Comparison of ENCODE assay signal across 20 mouse cellular contexts in genomic region chr17:86208057-86208820, GRCm38 (mm10). TPM values are rescaled to one million over a fixed set of nuclear protein-coding genes. Genes with fewer than 3 reads are reported as not detected.
DNase-seq lines count a peak whose midpoint lies in the region; ATAC-seq and TF ChIP-seq lines count a peak whose summit lies in the region.
"Had no signal": no experiment of that assay in that cellular context is flagged by ENCODE, and none has a peak within 500 bp of the region (broad histone marks: within the 10 kb centered on the region; RNA-seq: fewer than 3 reads in every experiment).

No protein-coding gene starts in this region.

- H3K9me3 ChIP-seq in heart, embryonic 16.5 days (replicated peaks; ENCODE audit: control insufficient read depth, low read length), result no peaks in the 10 kb centered on the region
- no peaks in the 10 kb centered on the region for H3K9me3 ChIP-seq in intestine, postnatal 0 days (ENCODE audit: control insufficient read depth)
- no peaks in the 10 kb centered on the region for H3K9me3 ChIP-seq in liver, embryonic 14.5 days (ENCODE audit: control insufficient read depth, low read length)
- H3K9me3 ChIP-seq: G1E; hindbrain, embryonic 13.5 days had no signal

- H3K4me1 ChIP-seq in heart, embryonic 16.5 days (ENCODE audit: control insufficient read depth, insufficient read depth, low read length), result peaks cover 32% of the 10 kb centered on the region
- 0 out of 2 replicates have a peak, but pooled peaks cover 2% of the 10 kb centered on the region for H3K4me1 ChIP-seq in intestine, postnatal 0 days (replicated peaks; ENCODE audit: control insufficient read depth, insufficient read depth, low read length)
- peaks cover 2 to 11% of the 10 kb centered on the region in 2 experiments; a peak in 2 of 4 replicates for H3K4me1 ChIP-seq in liver, embryonic 14.5 days (replicated peaks; ENCODE audit: control insufficient read depth in 2 of 2, insufficient read depth in 2 of 2, low read length in 1 of 2)

- H3K27ac ChIP-seq in heart, embryonic 16.5 days (ENCODE audit: low read length), result no peak overlapping the region
- H3K27ac ChIP-seq in intestine, postnatal 0 days (ENCODE audit: low read depth, low read length), result 0 out of 2 replicates have a peak overlapping the region, but pooled peaks have one; percentile 15
- no peak overlapping the region for H3K27ac ChIP-seq in liver, embryonic 14.5 days
- H3K27ac ChIP-seq in gastrocnemius, adult 2 months, result no peak overlapping the region
- H3K27ac ChIP-seq: hindbrain, embryonic 13.5 days; left cerebral cortex, adult 2 months had no signal

- WGBS in heart, embryonic 16.5 days, result 19% methylated on average over 17 of the region's 17 CpGs
- 53% methylated on average over 17 of the region's 17 CpGs for WGBS in intestine, postnatal 0 days
- WGBS in liver, embryonic 14.5 days (ENCODE audit: insufficient replicate concordance), result 7% methylated on average over 17 of the region's 17 CpGs

- no peaks in the 10 kb centered on the region for H3K27me3 ChIP-seq in heart, embryonic 16.5 days (ENCODE audit: control insufficient read depth, insufficient read depth, low read length)
- no peaks in the 10 kb centered on the region for H3K27me3 ChIP-seq in intestine, postnatal 0 days (replicated peaks; ENCODE audit: control insufficient read depth, insufficient read depth, low read length)
- H3K27me3 ChIP-seq in liver, embryonic 14.5 days (ENCODE audit: control insufficient read depth, insufficient read depth, low read length), result no peaks in the 10 kb centered on the region
- H3K27me3 ChIP-seq: hindbrain, embryonic 13.5 days had no signal

- peak overlapping the region; percentile 52 for H3K4me2 ChIP-seq in heart, embryonic 16.5 days (ENCODE audit: low read depth, low read length)
- peak overlapping the region; percentile 18; the same call in 1 of the 2 replicates for H3K4me2 ChIP-seq in intestine, postnatal 0 days (replicated peaks; ENCODE audit: low read depth)
- H3K4me2 ChIP-seq in liver, embryonic 14.5 days (ENCODE audit: low read depth), result no peak overlapping the region
- H3K4me2 ChIP-seq: hindbrain, embryonic 13.5 days; lung, embryonic 14.5 days had no signal

- intact Hi-C loops in gastrocnemius, adult 2 months (cut with DNase I), result no loop called here

- no peak for ATAC-seq in heart, embryonic 16.5 days (replicated peaks; ENCODE audit: extremely low read depth, insufficient read depth, low FRiP score)
- ATAC-seq in intestine, postnatal 0 days, result peak; percentile 65; the same call in 1 of the 2 replicates
- ATAC-seq in liver, embryonic 14.5 days (ENCODE audit: insufficient read depth), result peak; percentile 47; the same call in 1 of the 2 replicates
- ATAC-seq: CD4-positive, CD25-positive, alpha-beta regulatory T cell, adult 4 months had no signal

- no peaks in the 10 kb centered on the region for H3K36me3 ChIP-seq in heart, embryonic 16.5 days (ENCODE audit: control insufficient read depth, insufficient read depth)
- no peaks in the 10 kb centered on the region for H3K36me3 ChIP-seq in intestine, postnatal 0 days (ENCODE audit: control insufficient read depth, insufficient read depth)
- H3K36me3 ChIP-seq in liver, embryonic 14.5 days (replicated peaks; ENCODE audit: control insufficient read depth, insufficient read depth, low read depth), result no peaks in the 10 kb centered on the region
- H3K36me3 ChIP-seq: G1E; hindbrain, embryonic 13.5 days had no signal

- H3K9ac ChIP-seq in heart, embryonic 16.5 days (ENCODE audit: low read length), result no peak overlapping the region
- no peak overlapping the region for H3K9ac ChIP-seq in intestine, postnatal 0 days (ENCODE audit: low read depth, low read length)
- no peak overlapping the region for H3K9ac ChIP-seq in liver, embryonic 14.5 days (replicated peaks)
- H3K9ac ChIP-seq: hindbrain, embryonic 13.5 days; lung, embryonic 14.5 days had no signal

- TF ChIP-seq EP300 in liver, embryonic 14.5 days (IDR thresholded peaks at IDR 0.05; ENCODE audit: low read depth), result no peak

- peak overlapping the region; percentile 21; the same call in 1 of the 2 replicates for H3K4me3 ChIP-seq in heart, embryonic 16.5 days (ENCODE audit: low read length)
- no peak overlapping the region for H3K4me3 ChIP-seq in intestine, postnatal 0 days (ENCODE audit: low read depth, low read length)
- no peak overlapping the region for H3K4me3 ChIP-seq in liver, embryonic 14.5 days (ENCODE audit: insufficient read depth in 1 of 2, low read depth in 2 of 2, low read length in 2 of 2)
- H3K4me3 ChIP-seq in gastrocnemius, adult 2 months, result no peak overlapping the region
- H3K4me3 ChIP-seq: hindbrain, embryonic 13.5 days; left cerebral cortex, adult 2 months had no signal

- TF ChIP-seq CTCF in intestine, postnatal 0 days (IDR thresholded peaks at IDR 0.05; ENCODE audit: low read depth), result no peak
- TF ChIP-seq CTCF in liver, embryonic 14.5 days (IDR thresholded peaks at IDR 0.05; ENCODE audit: low read depth), result no peak
- no peak for TF ChIP-seq CTCF in gastrocnemius, adult 2 months (IDR thresholded peaks at IDR 0.05)

- no peak for DNase-seq in heart, adult 8-10 months (ENCODE audit: low spot score)
- DNase-seq in liver, embryonic 14.5 days (ENCODE audit: low read depth in 3 of 3, low spot score in 3 of 3), result no peak
- DNase-seq in Muller cell, postnatal 12 days (ENCODE audit: inconsistent ontology term), result no peak
- DNase-seq in thymus, postnatal 0 days (ENCODE audit: low spot score), result no peak
- no peak for DNase-seq in gastrocnemius, adult 2 months
- DNase-seq: adrenal gland, adult 2 months; cerebellum, postnatal 10 days; gastrocnemius, postnatal 14 days; kidney, adult 11 months; kidney, postnatal 10 days; lung, embryonic 14.5 days; lung, postnatal 4 days; midbrain, embryonic 14.5 days; right cerebral cortex, postnatal 4 days had no signal

RNA-seq across cellular contexts. Expression of gene Prkce, which starts 40.7 kb away (rescaled TPM):
- 6.0 and 8.2 TPM in 2 replicates for polyA plus RNA-seq in heart, embryonic 16.5 days (2015; fragmentation: Nextera tagmentation; extraction: Ambion mirVana)
- total RNA-seq in heart, adult 8-10 months (2022), result 10 to 100 TPM; 24.0 to 30.1 (median 27.4) TPM
- polyA plus RNA-seq in intestine, postnatal 0 days (2015; fragmentation: Nextera tagmentation; extraction: Ambion mirVana), result 5.2 and 8.0 TPM in 2 replicates
- polyA plus RNA-seq in liver, embryonic 14.5 days (2012; rRNA removed), result 0.26 and 0.32 TPM in 2 replicates
- polyA plus RNA-seq in liver, embryonic 14.5 days (2014; fragmentation: Nextera tagmentation; extraction: Ambion mirVana), result 0.37 and 0.68 TPM in 2 replicates
- polyA plus RNA-seq in thymus, postnatal 0 days (2015; fragmentation: Nextera tagmentation; extraction: Ambion mirVana), result 1.2 and 1.6 TPM in 2 replicates
- total RNA-seq in gastrocnemius, adult 2 months (2021), result 10 to 100 TPM in 1 of 2 experiments, 1 to 10 TPM in 1; 9.3 to 10.2 TPM
